Mouse (Mus musculus) cerebellum, adult 2 months (tissue): Measurements from ENCODE around the gene Nbl1. TPM values are rescaled to one million over a fixed set of nuclear protein-coding genes. Genes with fewer than 3 reads are reported as not detected.

Experiments used
- DNase-seq, 2 experiments: peaks; one replicate each; pipeline ENCODE4 v3.0.0; 2021
- H3K27ac ChIP-seq: fragments of 200-500 bp; 2 replicates; pipeline ENCODE4 v1.5.1; 2012; ENCODE audit warnings: low read length, control low read depth, inconsistent platforms; ENCODE audit not compliant: insufficient read depth
- H3K27me3 ChIP-seq: fragments of 200-500 bp; 2 replicates; pipeline ENCODE4 v1.6.1; 2012; ENCODE audit warnings: inconsistent platforms, mild to moderate bottlenecking, low read length, moderate library complexity; ENCODE audit not compliant: control insufficient read depth, insufficient read depth
- H3K4me1 ChIP-seq: fragments of 200-500 bp; 2 replicates; pipeline ENCODE4 v1.6.1; 2011; ENCODE audit warnings: low read length; ENCODE audit not compliant: control insufficient read depth, insufficient read depth
- H3K4me3 ChIP-seq: fragments of 200-500 bp; replicated peaks from 2 replicates; pipeline ENCODE3; 2011; ENCODE audit warnings: mild to moderate bottlenecking, low read depth, low read length, control low read depth; ENCODE audit not compliant: insufficient read depth
- CTCF ChIP-seq: fragments of 200-500 bp; IDR thresholded peaks from 2 replicates; pipeline ENCODE4 v1.5.1; 2011; ENCODE audit warnings: low read depth, mild to moderate bottlenecking, control low read depth, low read length, moderate library complexity, borderline replicate concordance; ENCODE audit not compliant: insufficient read depth
- POLR2A ChIP-seq: fragments of 200-500 bp; IDR thresholded peaks from 2 replicates; pipeline ENCODE4 v1.6.1; 2011; ENCODE audit warnings: low read length, control low read depth, borderline replicate concordance; ENCODE audit not compliant: insufficient read depth
- WGBS: fragments of 180-500 bp; shearing (Covaris S2); methylation state at CpG from one replicate; pipeline ENCODE4 v1.1.7; 2018; 5-methylcytosine and 5-hydroxymethylcytosine counted together
- polyA plus RNA-seq: library from polyadenylated mRNA; depleted of rRNA; stranded (reverse); fragments of >200 nt; gene quantifications from 2 replicates; pipeline ENCODE4 v1.2.3, GENCODE M21; 2012

Nbl1 gene
- polyA plus RNA-seq, 1 experiment, result 55.0 TPM

GRCm38 (mm10) chr4:139115721-139116120 is 22.9 kb upstream of the Nbl1 start:
- TF ChIP-seq CTCF (no peak), POLR2A (no peak)
- no peaks in the 10 kb centered on the region for H3K27me3 ChIP-seq
- DNase-seq, result no peak
- WGBS, result 87% methylated on average over 5 of the region's 5 CpGs
- peaks cover 21% of the 10 kb centered on the region for H3K4me1 ChIP-seq
- H3K4me3 ChIP-seq, result no peak overlapping the region
- H3K27ac ChIP-seq, result no peak overlapping the region

- Histone ChIP-seq H3K4me3 (no peak overlapping the region), H3K4me1 (peaks cover 29% of the 10 kb centered on the region), H3K27me3 (no peaks in the 10 kb centered on the region), H3K27ac (no peak overlapping the region)
- TF ChIP-seq POLR2A, result no peak
- TF ChIP-seq CTCF, result no peak
- no peak for DNase-seq
- 68% methylated on average over 3 of the region's 3 CpGs for WGBS
Measured at GRCm38 (mm10) chr4:139112482-139112881, 19.7 kb upstream of the Nbl1 start.

DNA sequence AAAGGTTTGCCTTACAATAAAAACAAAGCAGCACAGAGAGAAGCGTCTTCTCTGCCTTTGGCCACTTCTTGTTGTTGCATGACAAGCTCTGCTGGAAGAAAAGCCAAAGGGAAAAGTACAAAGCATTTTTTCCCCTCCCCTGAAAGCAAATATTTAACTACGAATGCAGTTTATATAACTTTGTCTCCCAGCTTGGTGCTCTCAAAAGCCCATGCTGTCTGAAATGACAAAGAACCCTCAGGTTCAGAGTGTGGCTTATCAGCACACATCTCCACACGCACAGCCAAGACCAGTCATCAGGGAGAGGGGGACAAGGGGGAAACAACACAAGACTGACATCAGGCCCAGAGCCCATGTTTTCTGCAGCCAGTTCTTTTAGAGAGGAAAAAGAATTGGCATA is 18.6 kb upstream of the Nbl1 start:
- Histone ChIP-seq H3K27ac (peak overlapping the region; percentile 46; the same call in 1 of the 2 replicates), H3K27me3 (no peaks in the 10 kb centered on the region), H3K4me3 (no peak overlapping the region), H3K4me1 (peaks cover 23% of the 10 kb centered on the region)
- DNase-seq, result no peak
- no peak for TF ChIP-seq CTCF
- no peak for TF ChIP-seq POLR2A
- WGBS, result 53% methylated on average over 3 of the region's 3 CpGs

DNA sequence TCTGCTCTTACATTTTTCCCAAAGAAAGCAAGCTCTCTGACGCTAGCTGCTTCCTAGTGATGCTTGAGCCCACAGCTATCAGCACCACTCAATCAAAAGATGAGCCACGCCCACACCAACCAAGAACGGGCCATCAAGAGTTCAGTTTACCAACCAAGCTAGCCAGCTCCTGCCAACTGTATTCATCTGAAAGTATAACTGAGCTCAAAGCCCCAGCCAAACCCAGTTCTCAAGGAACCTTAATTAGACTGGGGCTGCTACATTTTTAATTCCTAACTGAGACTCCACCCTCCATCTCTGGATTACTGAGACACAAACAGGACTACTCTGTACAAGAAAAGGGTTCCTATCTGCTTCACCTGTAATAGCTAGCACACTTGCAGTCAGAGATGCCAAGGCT is 18.1 kb upstream of the Nbl1 start:
- Histone ChIP-seq H3K27ac (peak overlapping the region; percentile 46; the same call in 1 of the 2 replicates), H3K4me1 (peaks cover 20% of the 10 kb centered on the region), H3K4me3 (no peak overlapping the region), H3K27me3 (no peaks in the 10 kb centered on the region)
- no peak for DNase-seq
- 58% methylated on average over 3 of the region's 3 CpGs for WGBS
- TF ChIP-seq POLR2A (no peak), CTCF (no peak)

- DNase-seq, result no peak
- Histone ChIP-seq H3K4me1 (peaks cover 13% of the 10 kb centered on the region), H3K4me3 (no peak overlapping the region), H3K27me3 (no peaks in the 10 kb centered on the region), H3K27ac (no peak overlapping the region)
- TF ChIP-seq POLR2A, result no peak
- TF ChIP-seq CTCF, result no peak
- WGBS, result 96% methylated on average over 1 of the region's 1 CpGs
Measured at GRCm38 (mm10) chr4:139105453-139105852, 12.7 kb upstream of the Nbl1 start.

- TF ChIP-seq POLR2A (no peak), CTCF (no peak)
- 74% methylated on average over 6 of the region's 6 CpGs for WGBS
- no peaks in the 10 kb centered on the region for H3K27me3 ChIP-seq
- peaks cover 7% of the 10 kb centered on the region for H3K4me1 ChIP-seq
- DNase-seq, result no peak
- H3K4me3 ChIP-seq, result no peak overlapping the region
- H3K27ac ChIP-seq, result no peak overlapping the region
Measured at GRCm38 (mm10) chr4:139101546-139101945, 8.8 kb upstream of the Nbl1 start.

- WGBS, result 80% methylated on average over 8 of the region's 8 CpGs
- H3K4me1 ChIP-seq, result peaks cover 7% of the 10 kb centered on the region
- no peak for DNase-seq
- H3K27ac ChIP-seq, result no peak overlapping the region
- H3K27me3 ChIP-seq, result no peaks in the 10 kb centered on the region
- TF ChIP-seq CTCF (no peak), POLR2A (no peak)
- H3K4me3 ChIP-seq, result no peak overlapping the region
Measured at GRCm38 (mm10) chr4:139100326-139100725, 7.5 kb upstream of the Nbl1 start.

- TF ChIP-seq CTCF (no peak), POLR2A (no peak)
- Histone ChIP-seq H3K4me1 (no peaks in the 10 kb centered on the region; the same call in 1 of the 2 replicates), H3K27me3 (peaks cover 9% of the 10 kb centered on the region; the same call in 1 of the 2 replicates), H3K27ac (no peak overlapping the region), H3K4me3 (no peak overlapping the region)
- 52% methylated on average over 5 of the region's 5 CpGs for WGBS
- DNase-seq, result no peak
Measured at GRCm38 (mm10) chr4:139096201-139096600, 3.4 kb upstream of the Nbl1 start.
